Mouse (Mus musculus): ENCODE results near the gene Asf1b. TPM values are rescaled to one million over a fixed set of nuclear protein-coding genes. Genes with fewer than 3 reads are reported as not detected.

Asf1b gene
- 92.7 and 94.0 TPM in 2 replicates for polyA plus RNA-seq (2014; fragmentation: Nextera tagmentation; extraction: Ambion mirVana)

DNA sequence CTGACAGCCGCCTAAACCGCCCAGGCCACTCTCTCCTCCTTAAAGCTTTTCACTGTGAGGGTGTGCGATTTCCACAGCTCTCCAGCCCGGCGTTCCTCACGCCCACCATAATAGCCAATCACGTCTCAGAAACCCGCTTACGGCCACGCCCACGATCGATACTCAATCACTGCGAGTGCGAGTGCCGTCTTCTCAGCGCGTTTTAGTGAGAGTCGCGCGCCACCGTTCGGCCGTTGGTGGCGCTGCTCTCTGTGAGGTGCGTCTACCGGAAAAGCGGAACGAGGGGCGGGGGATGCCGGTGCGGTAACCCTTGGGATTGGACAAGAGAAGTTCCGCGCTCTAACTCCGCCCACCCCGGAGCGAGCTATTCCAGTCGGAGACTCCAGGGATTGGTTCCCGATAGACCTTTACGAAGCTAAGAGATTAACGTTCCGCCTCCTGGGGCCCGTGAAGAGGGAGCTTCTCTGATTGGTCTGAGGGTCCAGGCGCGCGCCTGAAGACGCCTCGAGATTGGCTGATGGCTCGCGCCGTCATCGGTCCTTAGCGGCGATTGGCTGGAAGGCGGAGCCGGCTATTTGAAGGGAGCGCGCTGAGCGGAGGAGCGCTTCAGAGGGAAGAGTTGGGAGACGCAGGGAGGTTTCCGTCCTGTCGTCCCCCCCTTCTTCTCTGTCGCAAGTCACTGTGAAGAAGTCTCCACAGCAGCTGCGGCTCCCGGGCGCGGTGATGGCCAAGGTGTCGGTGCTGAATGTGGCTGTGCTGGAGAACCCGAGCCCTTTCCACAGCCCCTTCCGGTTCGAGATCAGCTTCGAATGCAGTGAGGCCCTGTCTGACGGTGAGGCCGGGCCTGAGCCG lies at the start of gene Asf1b, which contains the start of gene Gm10644:
TSS of gene Asf1b (plus strand) at position 402 of the 852 bp plus-strand sequence.
TSS of gene Gm10644 (minus strand) at position 100 of the 852 bp plus-strand sequence.
- H3K4me1 ChIP-seq (replicated peaks; ENCODE audit: control insufficient read depth, insufficient read depth, low read length) = peaks cover 6% of the 10 kb centered on the region; the same call in 1 of the 2 replicates
- peak within 1 kb of the TSS; percentile 74 for H3K9ac ChIP-seq (ENCODE audit: low read length)
- no peaks in the 10 kb centered on the region; the same call in 1 of the 2 replicates for H3K36me3 ChIP-seq (ENCODE audit: control insufficient read depth, insufficient read depth, low read length)
- no peak within 1 kb of the TSS for H3K27ac ChIP-seq (ENCODE audit: low read depth, low read length)
- DNase-seq (ENCODE audit: low spot score) (peak; percentile 100), ATAC-seq (replicated peaks; ENCODE audit: low FRiP score) (peak; percentile 99)
- H3K4me2 ChIP-seq (ENCODE audit: low read depth, low read length, severe bottlenecking) = peak within 1 kb of the TSS; percentile 84
- H3K27me3 ChIP-seq (ENCODE audit: control insufficient read depth, insufficient read depth, low read length) = no peaks in the 10 kb centered on the region
- H3K4me3 ChIP-seq (ENCODE audit: low read depth, low read length) = peak within 1 kb of the TSS; percentile 72
- WGBS = under 1% methylated on average over 75 of the region's 75 CpGs
- no peaks in the 10 kb centered on the region for H3K9me3 ChIP-seq (ENCODE audit: control insufficient read depth, low read length)

DNA sequence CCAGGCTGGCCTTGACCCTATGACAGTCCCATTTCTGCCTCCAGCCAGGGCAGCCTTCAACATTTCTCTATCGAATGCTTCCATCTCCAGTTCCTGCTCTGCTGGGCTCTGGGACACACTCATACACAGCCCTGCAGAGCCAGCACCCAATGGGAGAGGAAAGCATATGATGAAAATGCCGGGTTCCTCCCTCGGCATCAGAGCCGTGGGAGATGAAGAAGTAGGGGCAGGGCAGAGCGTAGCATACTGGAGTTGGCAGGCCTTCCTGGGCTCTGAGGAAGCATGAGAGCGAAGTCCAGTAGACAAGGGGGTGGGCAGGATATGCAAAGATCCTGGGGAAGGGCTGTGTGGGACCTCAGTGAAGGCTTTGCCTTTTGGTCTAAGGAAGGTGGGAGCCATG lies 46.7 kb upstream of the Asf1b start:
- Histone ChIP-seq H3K36me3 (ENCODE audit: control insufficient read depth, insufficient read depth, low read length) (no peaks in the 10 kb centered on the region), H3K9ac (ENCODE audit: low read length) (no peak overlapping the region)
- no peak for ATAC-seq (replicated peaks; ENCODE audit: low FRiP score)

DNA sequence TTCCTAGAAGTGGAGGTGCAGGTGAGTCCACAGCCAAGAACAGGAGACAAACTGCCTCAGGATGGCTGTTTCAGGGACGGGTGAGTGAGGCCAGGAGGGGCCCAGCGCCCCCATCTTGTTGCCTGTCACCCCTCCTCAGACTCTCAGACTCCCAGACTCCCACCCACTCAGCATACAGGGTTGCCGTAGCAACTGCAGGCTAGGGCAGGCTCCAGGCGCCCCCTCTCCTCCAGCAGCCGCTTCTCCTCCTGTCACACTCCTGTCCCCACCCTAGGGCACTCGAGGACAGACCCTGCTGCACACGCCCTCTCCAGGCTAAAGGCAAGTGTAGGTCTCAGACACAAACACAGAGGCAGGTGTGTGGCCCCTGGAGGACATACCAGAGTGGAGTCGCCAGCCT lies 46.0 kb upstream of the Asf1b start:
- Histone ChIP-seq H3K27me3 (ENCODE audit: control insufficient read depth, insufficient read depth, low read length) (no peaks in the 10 kb centered on the region), H3K9ac (ENCODE audit: low read length) (no peak overlapping the region), H3K36me3 (ENCODE audit: control insufficient read depth, insufficient read depth, low read length) (no peaks in the 10 kb centered on the region), H3K9me3 (ENCODE audit: control insufficient read depth, low read length) (no peaks in the 10 kb centered on the region), H3K4me3 (ENCODE audit: low read depth, low read length) (no peak overlapping the region), H3K4me1 (replicated peaks; ENCODE audit: control insufficient read depth, insufficient read depth, low read length) (peaks cover 6% of the 10 kb centered on the region), H3K4me2 (ENCODE audit: low read depth, low read length, severe bottlenecking) (no peak overlapping the region), H3K27ac (ENCODE audit: low read depth, low read length) (no peak overlapping the region)
- ATAC-seq (replicated peaks; ENCODE audit: low FRiP score) (no peak), DNase-seq (ENCODE audit: low spot score) (no peak)
- WGBS = 55% methylated on average over 8 of the region's 8 CpGs

More for the DNA sequence above, 46.7 kb upstream of the Asf1b start:
- no peaks in the 10 kb centered on the region for H3K9me3 ChIP-seq (ENCODE audit: control insufficient read depth, low read length)
- DNase-seq (ENCODE audit: low spot score) = no peak
- H3K4me3 ChIP-seq (ENCODE audit: low read depth, low read length) = no peak overlapping the region
- WGBS = 89% methylated on average over 6 of the region's 6 CpGs
- no peak overlapping the region for H3K27ac ChIP-seq (ENCODE audit: low read depth, low read length)
- no peaks in the 10 kb centered on the region for H3K27me3 ChIP-seq (ENCODE audit: control insufficient read depth, insufficient read depth, low read length)
- H3K4me2 ChIP-seq (ENCODE audit: low read depth, low read length, severe bottlenecking) = no peak overlapping the region
- H3K4me1 ChIP-seq (replicated peaks; ENCODE audit: control insufficient read depth, insufficient read depth, low read length) = peaks cover 11% of the 10 kb centered on the region

DNA sequence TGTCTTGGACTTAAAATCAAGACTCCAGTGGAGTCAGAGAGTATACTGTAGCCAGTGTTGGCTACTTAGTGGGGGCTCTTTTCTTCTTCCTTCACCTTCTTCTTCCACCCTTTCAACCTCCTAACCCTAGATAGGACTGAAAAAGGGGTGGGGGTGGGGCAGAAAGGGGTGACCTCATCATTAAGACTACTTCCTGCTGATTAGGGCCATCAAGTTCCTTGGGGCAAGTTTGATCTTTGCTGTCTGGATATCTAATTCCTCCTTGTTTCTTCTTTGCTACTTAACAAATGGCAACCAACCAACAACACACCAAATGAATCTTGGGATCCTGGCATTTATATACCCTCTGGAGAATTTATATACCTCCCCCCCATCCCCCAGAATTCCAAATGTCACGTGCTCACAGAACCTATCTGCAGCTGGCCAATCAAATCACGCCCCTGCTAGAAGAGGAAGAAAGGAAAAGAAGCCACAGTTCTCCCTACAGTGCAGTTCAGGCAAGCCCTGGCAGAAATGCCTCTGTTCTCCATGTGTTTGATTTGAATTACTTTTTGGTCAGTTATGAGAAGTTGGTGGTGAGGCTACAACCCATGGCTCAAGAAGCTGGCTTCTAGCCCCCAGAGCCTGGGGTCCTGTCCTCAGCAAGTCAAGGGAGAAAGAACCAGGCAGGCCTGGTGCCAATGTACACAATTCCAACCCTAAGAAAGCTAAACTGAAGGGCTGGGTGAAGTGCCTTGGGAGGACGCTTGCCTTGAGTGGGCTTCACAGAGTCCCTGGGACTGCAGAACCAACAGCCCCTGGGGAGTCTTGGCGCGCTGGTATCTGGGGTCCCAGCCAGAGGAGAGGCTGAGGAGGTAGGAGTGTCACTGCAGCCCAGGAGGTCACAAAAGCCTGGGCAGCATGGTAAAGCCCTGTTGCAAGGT lies 43.2 kb upstream of the Asf1b start:
- DNase-seq (ENCODE audit: low spot score) (no peak), ATAC-seq (replicated peaks; ENCODE audit: low FRiP score) (no peak)
- no peak overlapping the region for H3K4me2 ChIP-seq (ENCODE audit: low read depth, low read length, severe bottlenecking)
- no peaks in the 10 kb centered on the region for H3K36me3 ChIP-seq (ENCODE audit: control insufficient read depth, insufficient read depth, low read length)
- no peak overlapping the region for H3K27ac ChIP-seq (ENCODE audit: low read depth, low read length)
- H3K4me1 ChIP-seq (replicated peaks; ENCODE audit: control insufficient read depth, insufficient read depth, low read length) = peaks cover 6% of the 10 kb centered on the region
- no peak overlapping the region for H3K9ac ChIP-seq (ENCODE audit: low read length)
- H3K9me3 ChIP-seq (ENCODE audit: control insufficient read depth, low read length) = no peaks in the 10 kb centered on the region
- no peaks in the 10 kb centered on the region for H3K27me3 ChIP-seq (ENCODE audit: control insufficient read depth, insufficient read depth, low read length)
- 83% methylated on average over 5 of the region's 5 CpGs for WGBS
- H3K4me3 ChIP-seq (ENCODE audit: low read depth, low read length) = no peak overlapping the region

DNA sequence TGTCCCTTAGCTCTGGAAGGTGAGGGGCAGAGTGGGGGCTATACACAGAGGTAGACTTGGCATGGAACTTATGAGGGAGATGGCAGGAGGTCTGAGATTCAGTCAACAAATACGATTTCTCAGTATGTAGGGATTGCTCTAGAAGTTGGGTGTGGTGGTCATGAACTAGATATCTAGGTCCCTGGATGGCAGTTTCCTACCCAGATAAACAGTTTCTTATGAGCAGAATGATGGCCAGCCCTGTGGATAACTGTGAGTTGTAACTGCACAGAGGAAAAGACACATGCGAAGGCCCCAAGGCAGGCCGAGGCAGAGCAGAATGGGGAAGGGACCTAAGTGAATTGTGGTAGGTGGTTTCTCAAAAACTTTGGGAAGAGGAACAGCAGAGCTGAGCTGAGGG lies 41.1 kb upstream of the Asf1b start:
- WGBS = 87% methylated on average over 3 of the region's 3 CpGs
- Histone ChIP-seq H3K4me3 (ENCODE audit: low read depth, low read length) (no peak overlapping the region), H3K4me2 (ENCODE audit: low read depth, low read length, severe bottlenecking) (no peak overlapping the region), H3K9me3 (ENCODE audit: control insufficient read depth, low read length) (no peaks in the 10 kb centered on the region), H3K4me1 (replicated peaks; ENCODE audit: control insufficient read depth, insufficient read depth, low read length) (peaks cover 3% of the 10 kb centered on the region), H3K27ac (ENCODE audit: low read depth, low read length) (no peak overlapping the region), H3K27me3 (ENCODE audit: control insufficient read depth, insufficient read depth, low read length) (no peaks in the 10 kb centered on the region), H3K36me3 (ENCODE audit: control insufficient read depth, insufficient read depth, low read length) (no peaks in the 10 kb centered on the region; the same call in 1 of the 2 replicates), H3K9ac (ENCODE audit: low read length) (no peak overlapping the region)
- ATAC-seq (replicated peaks; ENCODE audit: low FRiP score) (no peak), DNase-seq (ENCODE audit: low spot score) (no peak)

DNA sequence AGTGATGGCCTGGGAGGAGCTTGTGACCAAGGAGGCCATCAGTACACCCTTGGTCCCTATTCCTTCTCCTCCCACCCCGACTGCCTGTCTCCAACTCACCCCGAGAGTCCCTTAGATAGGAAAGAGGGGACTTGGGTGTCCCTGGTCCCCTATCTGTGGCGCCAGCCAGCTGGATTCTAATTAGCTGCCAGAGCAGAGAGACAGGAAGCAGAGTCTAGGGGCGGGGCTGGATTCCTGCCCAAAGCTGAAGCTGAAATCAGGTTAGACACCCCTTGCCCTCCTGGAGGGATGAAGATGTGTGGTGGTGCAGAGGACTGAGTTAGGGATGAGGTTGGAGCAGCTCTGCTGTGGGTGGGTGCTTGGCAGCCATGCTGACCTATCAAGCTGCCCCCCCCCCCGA lies 40.4 kb upstream of the Asf1b start:
- H3K9ac ChIP-seq (ENCODE audit: low read length) = no peak overlapping the region
- WGBS = 64% methylated on average over 5 of the region's 5 CpGs
- H3K27me3 ChIP-seq (ENCODE audit: control insufficient read depth, insufficient read depth, low read length) = no peaks in the 10 kb centered on the region
- ATAC-seq (replicated peaks; ENCODE audit: low FRiP score) (no peak), DNase-seq (ENCODE audit: low spot score) (no peak)
- no peaks in the 10 kb centered on the region for H3K4me1 ChIP-seq (replicated peaks; ENCODE audit: control insufficient read depth, insufficient read depth, low read length)
- H3K9me3 ChIP-seq (ENCODE audit: control insufficient read depth, low read length) = no peaks in the 10 kb centered on the region
- no peak overlapping the region for H3K27ac ChIP-seq (ENCODE audit: low read depth, low read length)
- no peak overlapping the region for H3K4me3 ChIP-seq (ENCODE audit: low read depth, low read length)
- no peaks in the 10 kb centered on the region; the same call in 1 of the 2 replicates for H3K36me3 ChIP-seq (ENCODE audit: control insufficient read depth, insufficient read depth, low read length)
- H3K4me2 ChIP-seq (ENCODE audit: low read depth, low read length, severe bottlenecking) = no peak overlapping the region

DNA sequence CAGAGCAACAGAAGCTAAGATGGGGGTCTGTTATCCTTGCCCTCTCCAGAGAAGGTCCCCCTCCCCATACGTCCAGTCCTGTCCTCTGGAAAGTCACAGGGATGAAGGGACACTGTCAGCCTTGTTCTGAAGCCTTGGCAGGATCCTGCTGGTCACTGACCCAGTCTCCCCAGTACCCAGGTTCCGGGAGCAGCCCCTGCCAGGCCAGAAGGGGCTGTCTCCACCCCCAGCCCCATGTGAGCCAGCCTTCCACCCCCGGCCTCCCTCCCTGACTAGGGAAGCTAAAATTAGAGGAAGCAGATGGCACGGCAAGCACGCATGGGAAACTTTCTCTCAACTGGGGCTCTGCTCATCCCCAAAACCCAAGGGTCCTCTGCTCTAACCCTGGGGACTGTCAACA lies 39.3 kb upstream of the Asf1b start:
- H3K4me3 ChIP-seq (ENCODE audit: low read depth, low read length) = no peak overlapping the region
- ATAC-seq (replicated peaks; ENCODE audit: low FRiP score) (no peak), DNase-seq (ENCODE audit: low spot score) (no peak)
- no peaks in the 10 kb centered on the region for H3K27me3 ChIP-seq (ENCODE audit: control insufficient read depth, insufficient read depth, low read length)
- 89% methylated on average over 5 of the region's 5 CpGs for WGBS
- H3K36me3 ChIP-seq (ENCODE audit: control insufficient read depth, insufficient read depth, low read length) = no peaks in the 10 kb centered on the region; the same call in 1 of the 2 replicates
- H3K9me3 ChIP-seq (ENCODE audit: control insufficient read depth, low read length) = no peaks in the 10 kb centered on the region
- no peak overlapping the region for H3K4me2 ChIP-seq (ENCODE audit: low read depth, low read length, severe bottlenecking)
- H3K9ac ChIP-seq (ENCODE audit: low read length) = no peak overlapping the region
- no peaks in the 10 kb centered on the region for H3K4me1 ChIP-seq (replicated peaks; ENCODE audit: control insufficient read depth, insufficient read depth, low read length)
- H3K27ac ChIP-seq (ENCODE audit: low read depth, low read length) = no peak overlapping the region

GRCm38 (mm10) chr8:83917566-83917965 lies 37.7 kb upstream of the Asf1b start:
- DNase-seq (ENCODE audit: low spot score) (no peak), ATAC-seq (replicated peaks; ENCODE audit: low FRiP score) (no peak)
- no peaks in the 10 kb centered on the region for H3K4me1 ChIP-seq (replicated peaks; ENCODE audit: control insufficient read depth, insufficient read depth, low read length)
- no peak overlapping the region for H3K9ac ChIP-seq (ENCODE audit: low read length)
- no peak overlapping the region for H3K4me2 ChIP-seq (ENCODE audit: low read depth, low read length, severe bottlenecking)
- no peak overlapping the region for H3K4me3 ChIP-seq (ENCODE audit: low read depth, low read length)
- H3K27me3 ChIP-seq (ENCODE audit: control insufficient read depth, insufficient read depth, low read length) = no peaks in the 10 kb centered on the region
- H3K9me3 ChIP-seq (ENCODE audit: control insufficient read depth, low read length) = no peaks in the 10 kb centered on the region
- WGBS = 85% methylated on average over 6 of the region's 6 CpGs
- no peak overlapping the region for H3K27ac ChIP-seq (ENCODE audit: low read depth, low read length)
- no peaks in the 10 kb centered on the region; the same call in 1 of the 2 replicates for H3K36me3 ChIP-seq (ENCODE audit: control insufficient read depth, insufficient read depth, low read length)
